Mouse (Mus musculus): ENCODE measurements around the gene Bcl9l. TPM values are rescaled to one million over a fixed set of nuclear protein-coding genes. Genes with fewer than 3 reads are reported as not detected.

Gene Bcl9l
- total and polyA plus RNA-seq, 3 experiments, result 0.58 to 5.1 TPM; not detected in 1

- DNase-seq (ENCODE audit: low read depth, low spot score), result no peak
- no peak overlapping the region for H3K9ac ChIP-seq (ENCODE audit: control insufficient read depth, low read depth, low read length, poor library complexity, severe bottlenecking)
- no peaks in the 10 kb centered on the region for H3K36me3 ChIP-seq (ENCODE audit: control insufficient read depth in 1 of 2, insufficient read depth in 2 of 2, low read length in 2 of 2)
- no peaks in the 10 kb centered on the region for H3K9me3 ChIP-seq (replicated peaks; ENCODE audit: insufficient read depth, low read length)
- no peak overlapping the region for H3K4me3 ChIP-seq (ENCODE audit: control insufficient read depth in 1 of 2, insufficient read depth in 1 of 2, low read depth in 2 of 2, low read length in 2 of 2)
- H3K27ac ChIP-seq (ENCODE audit: control insufficient read depth, low read depth, low read length), result no peak overlapping the region
- no peaks in the 10 kb centered on the region for H3K4me1 ChIP-seq (ENCODE audit: control insufficient read depth in 1 of 2, insufficient read depth in 2 of 2, low read length in 2 of 2)
- H3K27me3 ChIP-seq (ENCODE audit: control insufficient read depth in 1 of 2, insufficient read depth in 2 of 2, low read length in 2 of 2), result peaks cover 33 to 35% of the 10 kb centered on the region in 2 experiments
- no peaks in the 10 kb centered on the region for H3K79me2 ChIP-seq (ENCODE audit: control insufficient read depth, insufficient read depth, low read length, poor library complexity)
- TF ChIP-seq USF2 (IDR thresholded peaks at IDR 0.05; ENCODE audit: borderline replicate concordance in 1 of 2, insufficient read depth in 1 of 2, low read depth in 1 of 2, low read length in 2 of 2) (no peak), HCFC1 (IDR thresholded peaks at IDR 0.05; ENCODE audit: low read depth, low read length) (no peak), POLR2A (IDR thresholded peaks at IDR 0.05; ENCODE audit: control insufficient read depth in 1 of 2, insufficient read depth in 1 of 2, low read depth in 1 of 2, low read length in 2 of 2, poor library complexity in 1 of 2) (no peak), MAFK (IDR thresholded peaks at IDR 0.05; ENCODE audit: borderline replicate concordance, low read depth, low read length) (no peak), ZC3H11A (IDR thresholded peaks at IDR 0.05; ENCODE audit: low read depth, low read length) (no peak), USF1 (IDR thresholded peaks at IDR 0.05; ENCODE audit: low read depth, low read length) (no peak), MAX (IDR thresholded peaks at IDR 0.05; ENCODE audit: low read length) (no peak), ZNF384 (IDR thresholded peaks at IDR 0.05; ENCODE audit: low read depth, low read length) (no peak), CTCF (IDR thresholded peaks at IDR 0.05 in 2 of 3, conservative IDR thresholded peaks at IDR 0.05 in 1 of 3; ENCODE audit: control insufficient read depth in 1 of 3, insufficient read depth in 1 of 3, low read depth in 2 of 3, low read length in 3 of 3, poor library complexity in 1 of 3, severe bottlenecking in 1 of 3) (no peak), NELFE (IDR thresholded peaks at IDR 0.05; ENCODE audit: low read depth, low read length) (no peak), ZMIZ1 (IDR thresholded peaks at IDR 0.05; ENCODE audit: low read depth, low read length) (no peak), CHD1 (IDR thresholded peaks at IDR 0.05; ENCODE audit: low read depth, low read length) (no peak), UBTF (IDR thresholded peaks at IDR 0.05; ENCODE audit: borderline replicate concordance, insufficient read depth, low read depth, low read length) (no peak)
These were observed 13.8 kb upstream of the Bcl9l start for GRCm38 (mm10) chr9:44468800-44469199.

- H3K79me2 ChIP-seq (ENCODE audit: control insufficient read depth, insufficient read depth, low read length, poor library complexity), result no peaks in the 10 kb centered on the region
- no peak overlapping the region for H3K4me3 ChIP-seq (ENCODE audit: control insufficient read depth in 1 of 2, insufficient read depth in 1 of 2, low read depth in 2 of 2, low read length in 2 of 2)
- H3K9me3 ChIP-seq (replicated peaks; ENCODE audit: insufficient read depth, low read length), result no peaks in the 10 kb centered on the region
- no peaks in the 10 kb centered on the region for H3K36me3 ChIP-seq (ENCODE audit: control insufficient read depth in 1 of 2, insufficient read depth in 2 of 2, low read length in 2 of 2)
- peaks cover 13 to 14% of the 10 kb centered on the region in 2 experiments for H3K27me3 ChIP-seq (ENCODE audit: control insufficient read depth in 1 of 2, insufficient read depth in 2 of 2, low read length in 2 of 2)
- no peak overlapping the region for H3K27ac ChIP-seq (ENCODE audit: control insufficient read depth, low read depth, low read length)
- peaks cover 2 to 3% of the 10 kb centered on the region in 2 experiments; a peak in 1 of 4 replicates for H3K4me1 ChIP-seq (ENCODE audit: control insufficient read depth in 1 of 2, insufficient read depth in 2 of 2, low read length in 2 of 2)
- DNase-seq (ENCODE audit: low read depth, low spot score), result peak; percentile 45
- no peak overlapping the region for H3K9ac ChIP-seq (ENCODE audit: control insufficient read depth, low read depth, low read length, poor library complexity, severe bottlenecking)
- TF ChIP-seq CTCF (IDR thresholded peaks at IDR 0.05 in 2 of 3, conservative IDR thresholded peaks at IDR 0.05 in 1 of 3; ENCODE audit: control insufficient read depth in 1 of 3, insufficient read depth in 1 of 3, low read depth in 2 of 3, low read length in 3 of 3, poor library complexity in 1 of 3, severe bottlenecking in 1 of 3), result peak; percentile 45 to 55 (median 53)
- no peak for TF ChIP-seq ZMIZ1 (IDR thresholded peaks at IDR 0.05; ENCODE audit: low read depth, low read length)
- TF ChIP-seq POLR2AphosphoS2 (IDR thresholded peaks at IDR 0.05; ENCODE audit: low read length), result no peak
- no peak for TF ChIP-seq MAZ (IDR thresholded peaks at IDR 0.05; ENCODE audit: low read depth, low read length)
- no peak for TF ChIP-seq SIN3A (IDR thresholded peaks at IDR 0.05; ENCODE audit: low read length)
- TF ChIP-seq TAL1 (IDR thresholded peaks at IDR 0.05; ENCODE audit: low read length), result no peak
- TF ChIP-seq NELFE (IDR thresholded peaks at IDR 0.05; ENCODE audit: low read depth, low read length), result no peak
- TF ChIP-seq POLR2AphosphoS5 (IDR thresholded peaks at IDR 0.05; ENCODE audit: borderline replicate concordance, low read depth, low read length), result no peak
- no peak for TF ChIP-seq ETS1 (IDR thresholded peaks at IDR 0.05; ENCODE audit: low read depth, low read length)
- no peak for TF ChIP-seq EP300 (IDR thresholded peaks at IDR 0.05; ENCODE audit: low read depth in 1 of 2, low read length in 2 of 2)
- TF ChIP-seq GABPA (IDR thresholded peaks at IDR 0.05; ENCODE audit: low read depth, low read length), result no peak
- TF ChIP-seq ZKSCAN1 (IDR thresholded peaks at IDR 0.05; ENCODE audit: low read depth, low read length), result no peak
- TF ChIP-seq GATA1 (IDR thresholded peaks at IDR 0.05; ENCODE audit: low read depth, low read length), result no peak
- TF ChIP-seq USF2 (IDR thresholded peaks at IDR 0.05; ENCODE audit: borderline replicate concordance in 1 of 2, insufficient read depth in 1 of 2, low read depth in 1 of 2, low read length in 2 of 2), result no peak
- no peak for TF ChIP-seq UBTF (IDR thresholded peaks at IDR 0.05; ENCODE audit: borderline replicate concordance, insufficient read depth, low read depth, low read length)
- peak; percentile 18; the same call in 1 of the 2 replicates for TF ChIP-seq ZC3H11A (IDR thresholded peaks at IDR 0.05; ENCODE audit: low read depth, low read length)
- no peak for TF ChIP-seq JUND (IDR thresholded peaks at IDR 0.05; ENCODE audit: low read depth, low read length)
- no peak for TF ChIP-seq BHLHE40 (IDR thresholded peaks at IDR 0.05; ENCODE audit: borderline replicate concordance, low read depth, low read length)
- no peak for TF ChIP-seq ELF1 (IDR thresholded peaks at IDR 0.05; ENCODE audit: low read depth, low read length)
- TF ChIP-seq SMC3 (IDR thresholded peaks at IDR 0.05; ENCODE audit: low read depth, low read length), result peak; percentile 48
- TF ChIP-seq MXI1 (IDR thresholded peaks at IDR 0.05; ENCODE audit: low read depth, low read length), result no peak
- TF ChIP-seq TCF12 (IDR thresholded peaks at IDR 0.05; ENCODE audit: low read depth, low read length), result no peak
- TF ChIP-seq RAD21 (IDR thresholded peaks at IDR 0.05; ENCODE audit: low read depth, low read length), result peak; percentile 34
These were observed 9.4 kb upstream of the Bcl9l start for GRCm38 (mm10) chr9:44473184-44473583.
